Mouse (Mus musculus): ENCODE data around the gene Hapln4. TPM values are rescaled to one million over a fixed set of nuclear protein-coding genes. Genes with fewer than 3 reads are reported as not detected.
A peak's percentile ranks its signal among the peaks of the same experiment; 100 is the strongest.

The Hapln4 gene
- polyA plus RNA-seq, 1 experiment from 2014 or later: not detected

DNA sequence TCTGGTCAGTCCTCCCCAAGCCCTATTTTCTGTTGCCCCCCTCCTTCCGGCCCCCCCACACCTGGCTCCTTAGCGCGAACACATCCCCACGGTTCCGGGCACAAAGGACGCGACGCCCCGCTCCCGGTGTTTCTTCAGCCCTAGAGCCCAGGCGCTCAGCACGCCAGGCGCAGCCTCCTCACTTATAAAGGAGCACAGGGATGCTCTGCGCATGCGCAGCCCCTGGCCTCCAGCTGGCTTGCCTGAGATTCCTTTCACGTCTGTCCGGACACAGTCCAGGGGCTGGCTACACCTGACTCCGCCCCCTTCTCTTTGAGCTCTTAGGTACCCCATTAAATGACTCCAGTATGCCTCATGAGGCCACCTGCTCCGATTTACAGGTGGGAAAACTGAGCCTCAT lies 37.4 kb downstream of the Hapln4 start, which contains the start of gene Ncan:
Gene Ncan, minus strand, starts transcription at position 207 of the 400 bp plus-strand sequence.
- no peak within 1 kb of the TSS for H3K9ac ChIP-seq (replicated peaks; ENCODE audit: low read depth)
- no peak within 1 kb of the TSS for H3K27ac ChIP-seq (ENCODE audit: low read length)
- no peaks in the 10 kb centered on the region for H3K4me1 ChIP-seq (ENCODE audit: insufficient read depth, low read depth, low read length)
- H3K27me3 ChIP-seq (replicated peaks; ENCODE audit: insufficient read depth, low read length): peaks cover 10% of the 10 kb centered on the region; the same call in 1 of the 2 replicates
- WGBS: 2% methylated on average over 19 of the region's 19 CpGs
- H3K36me3 ChIP-seq (ENCODE audit: insufficient read depth, low read length): no peaks in the 10 kb centered on the region
- H3K4me2 ChIP-seq (replicated peaks; ENCODE audit: low read depth, low read length): no peak within 1 kb of the TSS
- H3K4me3 ChIP-seq (ENCODE audit: low read depth, low read length): no peak within 1 kb of the TSS
- H3K9me3 ChIP-seq (ENCODE audit: low read length): no peaks in the 10 kb centered on the region
- ATAC-seq (no peak), DNase-seq (ENCODE audit: low spot score) (peak; percentile 47)
- TF ChIP-seq EP300 (IDR thresholded peaks at IDR 0.05) (no peak), CTCF (IDR thresholded peaks at IDR 0.05) (no peak)

DNA sequence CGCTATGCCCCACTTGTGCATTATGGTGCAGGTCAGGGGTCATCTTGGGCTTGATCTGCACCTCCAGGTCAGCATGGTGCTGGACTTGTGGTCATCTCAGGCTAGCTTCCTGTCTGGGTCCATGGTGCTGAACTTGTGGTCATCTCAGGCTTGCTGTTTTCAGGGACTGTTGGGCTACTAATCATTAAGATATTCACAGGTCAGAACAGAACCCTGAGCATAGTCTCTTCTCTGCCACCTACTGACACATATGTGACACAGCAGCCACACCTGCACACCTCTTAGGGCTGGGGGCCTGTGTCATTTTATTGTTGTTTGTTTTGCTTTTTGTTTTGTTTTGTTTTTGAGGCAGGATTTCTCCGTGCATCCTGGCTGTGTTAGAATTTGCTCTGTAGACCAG lies 39.6 kb downstream of the Hapln4 start:
- Histone ChIP-seq H3K4me3 (ENCODE audit: low read depth, low read length) (no peak overlapping the region), H3K27ac (ENCODE audit: low read length) (no peak overlapping the region), H3K4me2 (replicated peaks; ENCODE audit: low read depth, low read length) (no peak overlapping the region), H3K36me3 (ENCODE audit: insufficient read depth, low read length) (no peaks in the 10 kb centered on the region), H3K27me3 (replicated peaks; ENCODE audit: insufficient read depth, low read length) (peaks cover 8% of the 10 kb centered on the region; the same call in 1 of the 2 replicates), H3K4me1 (ENCODE audit: insufficient read depth, low read depth, low read length) (no peaks in the 10 kb centered on the region), H3K9me3 (ENCODE audit: low read length) (no peaks in the 10 kb centered on the region), H3K9ac (replicated peaks; ENCODE audit: low read depth) (no peak overlapping the region)
- 49% methylated on average over 2 of the region's 2 CpGs for WGBS
- no peak for DNase-seq (ENCODE audit: low spot score)
- ATAC-seq: no peak
- peak; percentile 64 for TF ChIP-seq CTCF (IDR thresholded peaks at IDR 0.05)
- TF ChIP-seq EP300 (IDR thresholded peaks at IDR 0.05): no peak

DNA sequence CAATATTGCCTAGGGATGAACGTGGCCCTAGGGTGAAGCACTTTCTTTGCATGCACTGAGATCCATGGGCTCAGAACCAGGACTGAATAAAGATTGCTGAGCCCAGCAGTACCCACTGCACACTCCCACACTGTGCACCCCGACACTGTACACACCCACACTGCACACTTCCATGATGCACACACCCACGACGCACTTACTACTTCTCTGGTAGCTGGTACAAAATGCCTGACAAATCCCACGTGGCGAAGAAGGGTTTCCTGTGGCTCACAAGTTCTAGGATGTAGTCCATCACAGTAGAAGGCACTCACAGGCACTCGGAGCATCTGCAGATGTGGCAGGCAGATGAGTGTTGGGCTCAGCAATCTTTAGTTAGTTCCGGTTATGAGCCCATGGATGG lies 41.7 kb downstream of the Hapln4 start:
- Histone ChIP-seq H3K4me3 (ENCODE audit: low read depth, low read length) (no peak overlapping the region), H3K27ac (ENCODE audit: low read length) (no peak overlapping the region), H3K27me3 (replicated peaks; ENCODE audit: insufficient read depth, low read length) (peaks cover 6% of the 10 kb centered on the region; the same call in 1 of the 2 replicates), H3K4me2 (replicated peaks; ENCODE audit: low read depth, low read length) (no peak overlapping the region), H3K9me3 (ENCODE audit: low read length) (no peaks in the 10 kb centered on the region), H3K36me3 (ENCODE audit: insufficient read depth, low read length) (no peaks in the 10 kb centered on the region), H3K4me1 (ENCODE audit: insufficient read depth, low read depth, low read length) (no peaks in the 10 kb centered on the region), H3K9ac (replicated peaks; ENCODE audit: low read depth) (no peak overlapping the region)
- 59% methylated on average over 8 of the region's 8 CpGs for WGBS
- DNase-seq (ENCODE audit: low spot score) (no peak), ATAC-seq (no peak)
- no peak for TF ChIP-seq EP300 (IDR thresholded peaks at IDR 0.05)
- no peak for TF ChIP-seq CTCF (IDR thresholded peaks at IDR 0.05)

DNA sequence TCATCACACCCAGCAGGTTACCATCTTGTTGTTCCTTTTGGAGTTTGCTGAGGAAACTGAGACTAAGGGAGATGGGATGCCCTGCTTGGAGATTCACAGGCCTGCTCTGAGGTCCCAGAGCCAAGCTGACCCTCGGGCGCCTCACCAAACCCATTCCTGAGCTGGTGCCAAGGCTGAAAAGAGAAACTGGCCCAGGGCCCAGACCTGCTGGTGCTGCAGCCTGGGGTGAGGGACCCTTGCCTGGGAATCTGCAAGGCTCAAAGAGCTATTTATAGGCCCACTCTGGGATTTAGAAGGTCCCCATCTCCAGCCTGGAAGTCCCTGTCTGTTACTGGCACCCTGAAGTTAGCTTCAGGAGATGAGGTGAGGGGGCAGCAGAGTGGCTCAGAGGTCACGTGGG lies 45.2 kb downstream of the Hapln4 start:
- H3K36me3 ChIP-seq (ENCODE audit: insufficient read depth, low read length): no peaks in the 10 kb centered on the region
- no peak overlapping the region for H3K27ac ChIP-seq (ENCODE audit: low read length)
- no peak overlapping the region for H3K4me3 ChIP-seq (ENCODE audit: low read depth, low read length)
- TF ChIP-seq CTCF (IDR thresholded peaks at IDR 0.05): no peak
- no peak for DNase-seq (ENCODE audit: low spot score)
- no peak for ATAC-seq
- no peak overlapping the region for H3K4me2 ChIP-seq (replicated peaks; ENCODE audit: low read depth, low read length)
- 54% methylated on average over 3 of the region's 3 CpGs for WGBS
- H3K27me3 ChIP-seq (replicated peaks; ENCODE audit: insufficient read depth, low read length): no peaks in the 10 kb centered on the region
- H3K4me1 ChIP-seq (ENCODE audit: insufficient read depth, low read depth, low read length): no peaks in the 10 kb centered on the region
- no peaks in the 10 kb centered on the region for H3K9me3 ChIP-seq (ENCODE audit: low read length)
- no peak overlapping the region for H3K9ac ChIP-seq (replicated peaks; ENCODE audit: low read depth)

DNA sequence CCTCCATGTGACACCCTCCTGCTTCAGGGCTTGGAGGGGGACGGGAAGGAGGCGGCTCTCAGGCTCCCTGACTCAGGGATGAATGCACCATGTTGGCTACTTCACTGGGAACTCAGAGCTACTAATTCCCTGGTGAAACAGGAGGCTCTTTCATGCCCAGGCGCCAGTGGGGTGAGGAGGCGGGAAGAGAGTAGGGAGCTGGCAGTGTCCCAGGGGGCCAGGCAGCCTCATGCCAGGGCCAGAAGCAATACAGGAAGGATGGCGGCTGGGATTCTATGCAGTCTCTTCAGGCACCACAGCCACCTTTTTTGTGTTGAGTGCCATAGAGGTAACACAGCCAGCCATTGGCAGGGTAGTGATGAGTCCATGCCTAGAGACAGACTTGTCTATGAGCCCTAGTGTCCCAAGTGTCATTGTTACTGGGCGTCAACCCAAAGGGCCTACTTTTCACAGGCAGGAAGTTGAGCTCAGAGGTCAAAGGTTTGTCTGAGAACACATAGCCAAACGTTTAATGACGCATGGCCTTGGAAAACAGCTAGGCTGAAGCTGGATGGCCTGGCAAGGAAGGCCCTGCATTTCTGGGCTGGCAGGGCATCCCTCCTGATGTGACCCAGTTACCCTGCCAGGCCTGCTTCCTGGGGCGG lies 46.2 kb downstream of the Hapln4 start:
- H3K9me3 ChIP-seq (ENCODE audit: low read length): no peaks in the 10 kb centered on the region
- no peaks in the 10 kb centered on the region for H3K4me1 ChIP-seq (ENCODE audit: insufficient read depth, low read depth, low read length)
- H3K27me3 ChIP-seq (replicated peaks; ENCODE audit: insufficient read depth, low read length): no peaks in the 10 kb centered on the region
- 47% methylated on average over 9 of the region's 9 CpGs for WGBS
- no peak overlapping the region for H3K4me2 ChIP-seq (replicated peaks; ENCODE audit: low read depth, low read length)
- no peak for TF ChIP-seq CTCF (IDR thresholded peaks at IDR 0.05)
- TF ChIP-seq EP300 (IDR thresholded peaks at IDR 0.05): no peak
- peak; percentile 51 for ATAC-seq
- H3K27ac ChIP-seq (ENCODE audit: low read length): peak overlapping the region; percentile 35; the same call in 1 of the 2 replicates
- H3K4me3 ChIP-seq (ENCODE audit: low read depth, low read length): no peak overlapping the region
- no peaks in the 10 kb centered on the region for H3K36me3 ChIP-seq (ENCODE audit: insufficient read depth, low read length)
- H3K9ac ChIP-seq (replicated peaks; ENCODE audit: low read depth): no peak overlapping the region
- peak; percentile 59 for DNase-seq (ENCODE audit: low spot score)

DNA sequence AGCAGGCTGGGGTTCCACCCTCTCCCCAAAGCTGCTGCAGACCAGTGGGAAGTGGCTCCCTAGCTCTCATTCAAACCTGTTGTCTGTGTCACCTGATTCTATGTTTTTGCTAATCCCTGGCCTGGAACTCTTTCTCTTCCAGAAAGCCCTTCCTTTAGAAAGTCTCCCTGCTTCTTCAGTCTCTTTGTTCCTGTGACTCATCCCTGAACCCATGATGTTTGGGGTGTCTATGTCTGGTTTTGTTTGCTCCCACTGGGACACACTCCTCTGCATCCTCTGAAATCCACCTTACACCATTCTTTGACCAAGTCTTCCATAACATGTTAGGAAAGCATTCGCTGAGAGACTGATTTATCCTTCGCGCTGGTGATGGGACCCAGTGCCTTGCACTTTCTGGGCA lies 46.8 kb downstream of the Hapln4 start:
- H3K9me3 ChIP-seq (ENCODE audit: low read length): no peaks in the 10 kb centered on the region
- TF ChIP-seq EP300 (IDR thresholded peaks at IDR 0.05) (no peak), CTCF (IDR thresholded peaks at IDR 0.05) (no peak)
- no peaks in the 10 kb centered on the region for H3K4me1 ChIP-seq (ENCODE audit: insufficient read depth, low read depth, low read length)
- H3K9ac ChIP-seq (replicated peaks; ENCODE audit: low read depth): no peak overlapping the region
- ATAC-seq (no peak), DNase-seq (ENCODE audit: low spot score) (no peak)
- peaks cover 3% of the 10 kb centered on the region; the same call in 1 of the 2 replicates for H3K36me3 ChIP-seq (ENCODE audit: insufficient read depth, low read length)
- WGBS: 88% methylated on average over 3 of the region's 3 CpGs
- H3K27me3 ChIP-seq (replicated peaks; ENCODE audit: insufficient read depth, low read length): no peaks in the 10 kb centered on the region
- no peak overlapping the region for H3K4me2 ChIP-seq (replicated peaks; ENCODE audit: low read depth, low read length)
- no peak overlapping the region for H3K4me3 ChIP-seq (ENCODE audit: low read depth, low read length)
- peak overlapping the region; percentile 35; the same call in 1 of the 2 replicates for H3K27ac ChIP-seq (ENCODE audit: low read length)

All from lung, postnatal 0 days (tissue).